Mouse (Mus musculus) G1E (cell line): ENCODE measurements at regions not wholly inside any gene's neighbourhood (a gene's known extent, or its start where the extent isn't known, plus 50 kb on each side); places are given as distances from the start of the nearest gene placed in this dataset.

Source experiments
- CTCF ChIP-seq: IDR thresholded peaks from 2 replicates; pipeline ENCODE4 v1.5.1; 2012; ENCODE audit warnings: low read depth, low read length, inconsistent platforms, mixed read lengths
- GATA1 ChIP-seq: IDR thresholded peaks from 2 replicates; pipeline ENCODE4 v1.6.1; 2012; ENCODE audit warnings: borderline replicate concordance, low read length, inconsistent platforms, mixed read lengths
- POLR2AphosphoS5 ChIP-seq: IDR thresholded peaks from 2 replicates; pipeline ENCODE4 v1.6.1; 2012; ENCODE audit warnings: low read depth, low read length, inconsistent platforms; ENCODE audit not compliant: insufficient replicate concordance
- TAL1 ChIP-seq: conservative IDR thresholded peaks from 2 replicates; pipeline ENCODE4 v1.6.1; 2012; ENCODE audit warnings: low read depth, low read length, inconsistent platforms, mixed read lengths

DNA sequence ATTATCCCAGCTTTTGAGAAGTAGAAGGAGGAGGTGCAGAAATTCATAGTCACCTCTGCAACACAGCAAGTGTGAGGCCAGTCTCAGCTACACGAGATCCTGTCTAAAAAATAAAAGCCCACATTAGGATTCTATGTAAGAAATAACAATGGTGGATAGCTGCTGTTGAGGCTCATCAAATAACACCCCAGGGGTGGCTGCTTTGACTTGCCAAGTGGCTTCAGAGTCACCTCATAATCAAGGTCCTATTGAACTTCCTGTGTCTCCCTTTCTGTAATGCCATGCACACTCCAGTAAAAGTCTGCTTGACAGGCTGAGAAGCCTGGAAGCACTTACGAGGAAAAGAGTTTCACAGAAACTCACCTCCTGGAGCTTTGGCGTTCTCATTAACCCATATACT lies 730.9 kb upstream of the 4930444P10Rik start:
- TF ChIP-seq CTCF (no peak), POLR2AphosphoS5 (no peak), GATA1 (no peak), TAL1 (no peak)
